Mouse (Mus musculus) c-Kit-positive CD71-negative TER-119-negative erythroid progenitor cells, embryonic 14.5 days (primary cell): Measurements from ENCODE around the gene Crygd.
"Not testable (repeated sequence)": the region's sequence is repeated elsewhere in the genome, so short reads cannot be mapped to it uniquely, and the experiment has no call there.

ENCODE experiments used
- DNase-seq: peaks from one replicate; pipeline ENCODE4 v3.0.0-alpha.2; 2013; ENCODE audit warnings: low read depth

Crygd gene

DNA sequence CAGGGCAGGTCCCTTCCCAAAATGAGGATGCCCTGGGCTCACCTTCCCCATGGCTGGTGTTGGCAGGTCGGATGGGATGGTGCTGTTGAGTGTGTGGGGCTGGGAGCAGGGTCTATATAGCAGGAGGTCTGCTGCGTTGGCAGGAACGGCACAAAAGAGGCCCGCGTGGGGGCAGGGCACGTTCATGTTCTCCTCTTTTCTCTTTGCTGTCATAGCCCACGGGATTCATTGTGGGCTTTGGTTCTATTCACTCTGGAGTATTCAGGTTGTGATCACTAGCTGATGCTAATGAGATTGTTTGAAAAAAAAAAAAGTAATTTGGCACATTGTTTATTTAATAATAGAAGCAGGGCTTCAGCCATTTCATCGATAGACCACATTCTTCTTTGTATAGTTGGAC lies at the start of gene Crygd:
TSS of gene Crygd (minus strand) at position 101 of the 400 bp plus-strand sequence.
- no peak for DNase-seq

DNA sequence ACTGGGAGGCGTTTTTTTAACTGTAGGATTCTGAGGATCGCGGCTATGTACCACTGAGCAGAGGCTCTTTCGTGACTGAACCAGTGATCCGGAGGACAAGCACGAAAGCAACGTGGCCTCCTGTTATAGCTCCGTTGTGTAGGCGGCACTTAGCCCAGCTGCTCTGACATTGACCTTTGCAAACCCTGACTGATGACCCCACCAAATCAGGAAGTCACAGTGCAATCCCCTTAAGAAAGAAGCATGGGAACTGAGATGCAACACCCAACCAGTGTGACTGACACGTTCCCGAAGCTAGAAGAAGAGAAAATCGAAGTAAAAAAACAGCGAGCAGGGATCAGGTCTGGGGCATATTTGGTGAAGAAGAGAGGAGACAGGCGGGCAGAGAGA lies 49.5 kb upstream of the Crygd start:
- peak; percentile 22 for DNase-seq

GRCm38 (mm10) chr1:65112031-65112806 lies 49.0 kb upstream of the Crygd start:
- DNase-seq = peak; percentile 73

GRCm38 (mm10) chr1:65109756-65110435 lies 46.6 kb upstream of the Crygd start:
- no peak for DNase-seq

DNA sequence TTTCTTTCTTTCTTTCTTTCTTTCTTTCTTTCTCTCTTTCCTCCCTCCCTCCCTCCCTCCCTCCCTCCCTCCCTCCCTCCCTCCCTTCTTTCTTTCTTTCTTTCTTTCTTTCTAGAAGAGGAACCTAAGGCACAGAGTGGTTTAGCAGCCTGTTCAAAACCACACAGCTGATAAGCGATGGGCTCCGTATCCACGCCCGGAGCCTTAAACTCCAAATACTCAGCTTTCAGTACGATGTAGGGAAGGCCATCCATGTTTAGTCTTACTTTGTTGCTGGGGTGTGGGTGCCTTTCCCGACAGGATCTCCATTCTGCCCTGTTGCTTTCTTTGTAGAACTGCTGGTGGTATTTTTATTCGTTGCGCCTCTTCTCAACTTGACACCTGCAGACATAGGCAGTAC lies 45.9 kb upstream of the Crygd start:
- no peak for DNase-seq

DNA sequence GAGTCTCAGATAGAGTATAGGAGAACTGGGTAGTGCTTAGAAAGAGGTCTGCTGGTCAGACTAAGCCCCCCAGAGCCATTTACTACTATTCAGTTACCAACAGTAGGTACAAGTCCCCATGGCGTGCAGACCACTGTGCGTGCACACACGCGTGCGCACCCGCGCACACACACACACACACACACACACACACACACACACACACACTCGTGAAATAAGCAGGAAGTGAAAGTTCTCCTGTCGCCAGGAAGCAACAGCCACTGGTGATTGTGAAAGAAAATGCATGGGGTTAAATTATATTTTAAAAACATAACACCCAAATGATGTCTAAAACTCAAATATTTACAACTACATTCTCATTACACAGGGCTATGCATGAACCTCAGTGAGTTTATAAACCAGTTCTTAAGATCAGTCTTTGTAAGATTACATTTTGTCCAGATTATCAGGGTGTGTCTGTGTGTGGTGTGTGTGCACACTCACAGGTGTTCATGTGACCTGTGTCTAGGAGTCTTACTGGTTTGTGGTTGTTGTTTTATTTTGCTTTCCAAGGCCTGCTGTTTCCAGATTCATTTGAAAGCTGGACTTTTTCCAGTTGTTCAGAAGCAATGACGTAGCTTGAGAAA lies 44.5 kb upstream of the Crygd start:
- no peak for DNase-seq

DNA sequence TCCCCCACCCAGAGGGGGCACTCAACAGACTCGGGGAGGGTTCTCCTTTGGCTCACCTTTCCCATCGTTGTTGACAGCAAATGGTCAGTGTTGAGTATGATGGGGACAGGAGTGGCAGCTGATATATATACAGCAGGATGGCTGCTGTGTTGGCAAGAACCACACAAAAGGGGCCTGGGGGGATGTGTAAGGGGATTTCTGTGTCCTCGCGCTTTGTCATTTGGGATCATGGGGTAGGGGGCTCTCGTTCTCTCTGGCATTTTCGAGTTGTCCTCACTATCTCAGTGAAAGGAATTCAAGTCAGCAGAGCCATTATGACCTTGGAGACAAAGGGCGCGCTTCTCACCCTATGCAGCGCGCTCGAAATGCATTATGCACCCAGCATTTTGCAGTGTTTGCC lies 40.0 kb upstream of the Crygd start, which contains the start of gene Cryga:
TSS of gene Cryga (minus strand) at position 101 of the 400 bp plus-strand sequence.
- no peak for DNase-seq

GRCm38 (mm10) chr1:65096953-65097352 lies 33.7 kb upstream of the Crygd start:
- DNase-seq = no peak

DNA sequence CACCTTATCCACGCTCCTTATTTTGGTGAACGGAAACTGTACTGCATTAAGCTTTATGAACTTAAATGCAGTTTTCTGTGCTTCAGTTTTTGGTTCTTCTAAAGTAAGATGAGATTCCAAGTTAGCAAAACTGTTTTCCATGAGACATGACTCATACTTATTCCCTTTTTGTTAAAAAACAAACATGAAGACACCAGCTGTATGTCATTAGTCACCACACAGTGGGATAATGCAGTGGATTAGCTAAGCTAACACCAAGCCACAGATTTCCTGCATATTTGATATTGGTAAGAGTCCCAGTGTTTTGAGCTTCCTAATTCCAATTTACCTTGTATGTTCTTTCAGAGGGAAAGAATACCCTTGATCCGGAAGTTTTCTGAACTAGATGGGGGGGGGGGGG lies 28.3 kb upstream of the Crygd start:
- DNase-seq = no peak

DNA sequence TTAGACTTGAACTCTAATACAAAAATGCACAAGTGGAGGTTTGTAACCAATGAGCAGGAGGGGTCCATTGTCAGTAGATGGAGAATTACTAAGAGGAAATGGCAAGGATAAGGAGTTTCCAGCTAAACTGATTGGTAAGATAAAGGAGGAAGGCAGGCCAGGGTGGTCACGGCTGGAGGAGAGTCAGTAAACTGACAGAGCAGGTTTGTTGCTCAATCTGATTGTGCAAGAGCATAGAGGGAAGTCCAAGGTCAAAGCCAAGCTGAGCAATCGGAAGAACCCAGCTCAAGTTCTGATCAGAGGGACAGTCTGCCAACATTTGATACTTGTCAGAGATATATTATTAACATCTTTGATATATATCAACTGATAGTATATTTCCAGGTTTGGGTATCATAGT lies 27.1 kb upstream of the Crygd start:
- DNase-seq = peak; percentile 25

- DNase-seq = no peak
Measured at GRCm38 (mm10) chr1:65088567-65089356, 25.5 kb upstream of the Crygd start.

GRCm38 (mm10) chr1:65082188-65082587 lies 18.9 kb upstream of the Crygd start, which contains the start of gene Crygb:
Crygb (minus strand) TSS chr1:65082288.
- no peak for DNase-seq

DNA sequence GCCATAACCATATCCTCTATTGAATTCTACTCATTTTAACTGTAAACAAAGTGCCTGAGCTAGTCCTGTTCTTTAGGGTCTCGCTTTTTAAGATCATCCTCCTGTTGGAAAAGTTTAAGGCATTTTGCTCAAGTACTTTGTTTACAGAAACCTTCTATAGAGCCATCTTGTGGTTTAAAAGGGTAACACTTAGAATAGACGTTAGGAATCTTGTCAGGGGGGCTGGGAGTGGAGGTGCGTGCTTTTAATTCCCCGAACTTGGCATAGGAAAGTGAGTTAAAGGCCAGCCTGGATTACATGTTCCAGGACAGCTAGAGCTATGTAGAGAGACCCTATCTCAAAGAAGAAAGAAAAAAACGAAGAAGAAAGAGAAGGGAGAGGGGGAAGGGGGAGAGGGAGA lies 12.4 kb upstream of the Crygd start:
- DNase-seq = no peak

- no peak for DNase-seq
Measured at GRCm38 (mm10) chr1:65073589-65073988, 10.3 kb upstream of the Crygd start, which contains the start of gene Crygc. Crygc (minus strand) TSS chr1:65073689.

- no peak for DNase-seq
Measured at GRCm38 (mm10) chr1:65067842-65068241, 4.6 kb upstream of the Crygd start.

- no peak for DNase-seq
Measured at GRCm38 (mm10) chr1:65064201-65064600, 949 bp upstream of the Crygd start.

DNA sequence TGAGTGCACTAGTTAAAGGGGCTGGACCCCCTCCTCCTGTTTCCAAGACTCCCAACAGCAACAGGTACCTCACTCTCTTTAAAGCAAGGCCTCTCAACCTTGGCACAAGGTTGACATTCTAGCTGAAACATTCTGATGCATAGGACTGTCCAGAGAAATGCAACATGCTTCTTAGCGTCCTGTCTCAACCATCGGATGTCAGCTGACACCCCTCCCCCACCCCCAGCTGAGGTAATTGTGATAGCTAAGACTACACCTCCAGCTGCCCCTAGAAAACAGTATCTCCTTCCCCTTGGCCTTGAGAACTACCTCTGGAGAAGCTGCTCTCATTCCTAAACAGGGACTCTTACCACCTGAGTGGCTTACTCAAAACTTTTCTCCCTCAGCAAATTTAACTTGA lies 11.1 kb downstream of the Crygd start:
- no peak for DNase-seq

DNA sequence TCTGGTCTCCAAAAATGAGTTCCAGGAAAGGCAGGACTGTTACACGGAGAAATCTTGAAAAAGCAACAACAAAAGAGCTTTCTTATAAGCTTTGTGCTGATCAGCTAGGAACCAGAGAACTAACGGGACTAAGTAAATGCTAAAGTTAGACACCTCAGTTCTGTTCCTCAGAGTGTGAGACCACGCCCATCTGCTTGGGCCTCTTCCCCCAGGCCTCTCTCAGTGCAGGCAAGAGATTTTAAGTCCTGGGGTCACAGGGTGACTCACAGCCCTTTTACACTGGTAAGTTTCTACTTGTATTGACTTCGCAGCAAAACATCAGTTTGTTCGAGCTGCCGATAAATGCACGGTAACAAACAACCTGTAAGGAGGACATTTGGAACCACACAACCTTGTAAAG lies 11.6 kb downstream of the Crygd start:
- no peak for DNase-seq

DNA sequence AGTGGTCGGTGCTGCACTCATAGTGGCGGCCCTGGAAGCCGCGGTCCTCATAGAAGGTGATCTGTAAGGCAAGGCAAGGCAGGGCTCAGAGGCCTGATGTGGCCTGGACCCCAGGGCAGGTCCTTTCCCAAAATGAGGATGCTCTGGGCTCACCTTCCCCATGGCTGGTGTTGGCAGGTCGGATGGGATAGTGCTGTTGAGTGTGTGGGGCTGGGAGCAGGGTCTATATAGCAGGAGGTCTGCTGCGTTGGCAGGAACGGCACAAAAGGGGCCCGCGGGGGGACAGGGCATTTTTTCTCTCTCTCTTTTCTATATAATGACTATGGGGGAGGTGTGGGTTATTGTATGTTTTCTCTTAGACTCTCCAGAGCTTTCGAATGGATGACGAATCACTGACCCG lies 12.3 kb downstream of the Crygd start, which contains the start of gene Cryge:
TSS of gene Cryge (minus strand) at position 198 of the 400 bp plus-strand sequence.
- not testable (repeated sequence) for DNase-seq

GRCm38 (mm10) chr1:65048781-65049180 lies 14.5 kb downstream of the Crygd start:
- DNase-seq = no peak

DNA sequence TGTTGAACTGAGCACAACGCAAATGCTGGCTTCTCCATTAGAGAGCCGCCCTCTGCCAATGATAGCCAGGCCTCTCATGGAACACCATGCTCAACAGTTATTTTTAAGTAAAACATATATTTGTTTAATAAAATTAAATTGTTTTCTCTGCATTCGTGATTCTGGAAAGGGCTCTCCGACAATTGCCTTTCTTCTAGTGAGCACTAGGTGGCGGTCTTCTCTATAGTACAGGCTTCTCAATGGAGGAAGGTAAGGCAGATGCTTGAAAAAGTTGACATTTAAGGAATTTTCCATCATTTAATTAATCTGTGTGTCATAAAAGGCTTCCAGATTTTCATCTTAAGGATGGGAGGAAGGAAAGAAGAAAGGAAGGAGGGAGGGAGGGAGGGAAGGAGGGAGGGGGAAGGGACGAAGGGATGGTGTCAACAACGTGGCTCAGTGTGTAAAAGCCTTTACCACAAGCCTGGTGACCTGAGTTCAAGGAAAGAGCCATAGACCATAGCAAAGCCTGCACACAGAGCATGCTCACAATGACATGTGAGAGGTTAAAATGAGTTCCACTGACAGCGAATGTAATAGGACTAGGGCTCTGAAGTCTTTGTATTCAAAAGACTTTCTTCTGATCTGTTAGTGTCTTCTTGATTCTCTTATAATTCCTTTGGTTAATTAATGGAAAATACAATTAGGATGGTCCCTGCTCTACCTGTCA lies 16.7 kb downstream of the Crygd start:
- peak; percentile 16 for DNase-seq
